Mouse (Mus musculus) liver, adult (tissue): Measurements from ENCODE around the gene Gpatch8.

Source experiments
- GATA4 ChIP-seq: IDR thresholded peaks from 2 replicates; pipeline ENCODE4 v1.6.1; 2014; ENCODE audit warnings: mild to moderate bottlenecking, low read length; ENCODE audit not compliant: insufficient replicate concordance

Gpatch8 gene

GRCm38 (mm10) chr11:102556031-102556715 lies at the start of gene Gpatch8:
TSS of gene Gpatch8 (minus strand) at chr11:102556392.
- peak; percentile 26; the same call in 1 of the 2 replicates for TF ChIP-seq GATA4

GRCm38 (mm10) chr11:102604777-102605552 lies 48.8 kb upstream of the Gpatch8 start:
- no peak for TF ChIP-seq GATA4

GRCm38 (mm10) chr11:102604010-102604584 lies 47.9 kb upstream of the Gpatch8 start, which contains the start of gene Fzd2:
TSS of gene Fzd2 (plus strand) at chr11:102604396.
- no peak for TF ChIP-seq GATA4

- no peak for TF ChIP-seq GATA4
Observed at GRCm38 (mm10) chr11:102603496-102603850, 47.3 kb upstream of the Gpatch8 start.

GRCm38 (mm10) chr11:102602816-102603495 lies 46.8 kb upstream of the Gpatch8 start:
- TF ChIP-seq GATA4: no peak

- TF ChIP-seq GATA4: no peak
Observed at GRCm38 (mm10) chr11:102599912-102600311, 43.7 kb upstream of the Gpatch8 start.

- no peak for TF ChIP-seq GATA4
Observed at GRCm38 (mm10) chr11:102595341-102595820, 39.2 kb upstream of the Gpatch8 start.

- TF ChIP-seq GATA4: no peak
Observed at GRCm38 (mm10) chr11:102587554-102587953, 31.4 kb upstream of the Gpatch8 start.

- no peak for TF ChIP-seq GATA4
Observed at GRCm38 (mm10) chr11:102586445-102587130, 30.4 kb upstream of the Gpatch8 start.

GRCm38 (mm10) chr11:102582736-102583135 lies 26.5 kb upstream of the Gpatch8 start:
- no peak for TF ChIP-seq GATA4

- no peak for TF ChIP-seq GATA4
Observed at GRCm38 (mm10) chr11:102582016-102582610, 25.9 kb upstream of the Gpatch8 start.

- no peak for TF ChIP-seq GATA4
Observed at GRCm38 (mm10) chr11:102581281-102582015, 25.3 kb upstream of the Gpatch8 start.

- TF ChIP-seq GATA4: no peak
Observed at GRCm38 (mm10) chr11:102580034-102580330, 23.8 kb upstream of the Gpatch8 start.
